10 mouse cellular contexts compared by ENCODE assay signal in genomic region chr19:9072157-9072530, GRCm38 (mm10). TPM values are rescaled to one million over a fixed set of nuclear protein-coding genes. Genes with fewer than 3 reads are reported as not detected.
DNase-seq lines count a peak whose midpoint lies in the region; ATAC-seq and TF ChIP-seq lines count a peak whose summit lies in the region.
"Had no signal": no experiment of that assay in that cellular context is flagged by ENCODE, and none has a peak within 500 bp of the region (broad histone marks: within the 10 kb centered on the region; RNA-seq: fewer than 3 reads in every experiment).

No protein-coding gene starts in this region.

- DNase-seq in heart, adult 18-20 months: no peak
- peak; percentile 66 for DNase-seq in 3T3-L1 (ENCODE audit: low read depth, low spot score)
- DNase-seq in ovary, postnatal 36 days (ENCODE audit: low spot score): no peak
- no peak for DNase-seq in frontal cortex, postnatal 14 days (ENCODE audit: low spot score in 2 of 2)

- peaks cover 39% of the 10 kb centered on the region for H3K4me1 ChIP-seq in heart, embryonic 16.5 days (ENCODE audit: control insufficient read depth, insufficient read depth, low read length)
- peaks cover 29% of the 10 kb centered on the region for H3K4me1 ChIP-seq in embryonic facial prominence, embryonic 13.5 days
- H3K4me1 ChIP-seq in intestine, postnatal 0 days (replicated peaks; ENCODE audit: control insufficient read depth, insufficient read depth, low read length): peaks cover 8% of the 10 kb centered on the region; the same call in 1 of the 2 replicates

- no peaks in the 10 kb centered on the region for H3K9me3 ChIP-seq in heart, embryonic 16.5 days (replicated peaks; ENCODE audit: control insufficient read depth, low read length)
- no peaks in the 10 kb centered on the region for H3K9me3 ChIP-seq in embryonic facial prominence, embryonic 13.5 days
- no peaks in the 10 kb centered on the region for H3K9me3 ChIP-seq in intestine, postnatal 0 days (ENCODE audit: control insufficient read depth)
- H3K9me3 ChIP-seq: liver, embryonic 15.5 days had no signal

- no peaks in the 10 kb centered on the region for H3K27me3 ChIP-seq in heart, embryonic 16.5 days (ENCODE audit: control insufficient read depth, insufficient read depth, low read length)
- no peaks in the 10 kb centered on the region for H3K27me3 ChIP-seq in embryonic facial prominence, embryonic 13.5 days
- no peaks in the 10 kb centered on the region for H3K27me3 ChIP-seq in intestine, postnatal 0 days (replicated peaks; ENCODE audit: control insufficient read depth, insufficient read depth, low read length)
- H3K27me3 ChIP-seq: liver, embryonic 15.5 days had no signal

- H3K9ac ChIP-seq in heart, embryonic 16.5 days (ENCODE audit: low read length): no peak overlapping the region
- no peak overlapping the region for H3K9ac ChIP-seq in embryonic facial prominence, embryonic 13.5 days
- no peak overlapping the region for H3K9ac ChIP-seq in intestine, postnatal 0 days (ENCODE audit: low read depth, low read length)
- H3K9ac ChIP-seq: liver, embryonic 15.5 days had no signal

- WGBS in heart, embryonic 16.5 days: 51% methylated on average over 2 of the region's 2 CpGs
- 78% methylated on average over 2 of the region's 2 CpGs for WGBS in embryonic facial prominence, embryonic 13.5 days
- WGBS in intestine, postnatal 0 days: 71% methylated on average over 2 of the region's 2 CpGs

- peak overlapping the region; percentile 85 for H3K27ac ChIP-seq in heart, embryonic 16.5 days (ENCODE audit: low read length)
- peak overlapping the region; percentile 89 for H3K27ac ChIP-seq in embryonic facial prominence, embryonic 13.5 days
- H3K27ac ChIP-seq in intestine, postnatal 0 days (ENCODE audit: low read depth, low read length): peak overlapping the region; percentile 11; the same call in 1 of the 2 replicates
- H3K27ac ChIP-seq: liver, embryonic 15.5 days had no signal

- ATAC-seq in heart, embryonic 16.5 days (replicated peaks; ENCODE audit: extremely low read depth, insufficient read depth, low FRiP score): no peak
- ATAC-seq in embryonic facial prominence, embryonic 13.5 days (ENCODE audit: insufficient number of reproducible peaks, insufficient read depth, low FRiP score, low TSS enrichment, low read depth): no peak
- no peak for ATAC-seq in intestine, postnatal 0 days

- no peak overlapping the region for H3K4me2 ChIP-seq in heart, embryonic 16.5 days (ENCODE audit: low read depth, low read length)
- peak overlapping the region; percentile 24; the same call in 1 of the 2 replicates for H3K4me2 ChIP-seq in embryonic facial prominence, embryonic 13.5 days
- H3K4me2 ChIP-seq in intestine, postnatal 0 days (replicated peaks; ENCODE audit: low read depth): no peak overlapping the region
- H3K4me2 ChIP-seq: liver, embryonic 15.5 days had no signal

- no peaks in the 10 kb centered on the region for H3K36me3 ChIP-seq in heart, embryonic 16.5 days (ENCODE audit: control insufficient read depth, insufficient read depth)
- no peaks in the 10 kb centered on the region for H3K36me3 ChIP-seq in embryonic facial prominence, embryonic 13.5 days
- H3K36me3 ChIP-seq in intestine, postnatal 0 days (ENCODE audit: control insufficient read depth, insufficient read depth): no peaks in the 10 kb centered on the region
- H3K36me3 ChIP-seq: liver, embryonic 15.5 days had no signal

- TF ChIP-seq CTCF in intestine, postnatal 0 days (IDR thresholded peaks at IDR 0.05; ENCODE audit: low read depth): no peak

- no peak overlapping the region for H3K4me3 ChIP-seq in heart, embryonic 16.5 days (ENCODE audit: low read length)
- no peak overlapping the region for H3K4me3 ChIP-seq in embryonic facial prominence, embryonic 13.5 days
- H3K4me3 ChIP-seq in intestine, postnatal 0 days (ENCODE audit: low read depth, low read length): no peak overlapping the region
- H3K4me3 ChIP-seq: liver, embryonic 15.5 days had no signal

RNA-seq across cellular contexts. Expression of gene Scgb1a1, which starts 15.6 kb away (rescaled TPM):
- polyA plus RNA-seq in heart, embryonic 16.5 days (2015; fragmentation: Nextera tagmentation; extraction: Ambion mirVana): 0.91 and 1.8 TPM in 2 replicates
- 10 to 100 TPM in 1 of 2 experiments, not detected in 1; 80.4 TPM for total RNA-seq in heart, adult 18-20 months (2021)
- polyA plus RNA-seq in embryonic facial prominence, embryonic 13.5 days (2015; fragmentation: Nextera tagmentation; extraction: Ambion mirVana): not detected in 2 replicates
- not detected in 2 replicates for polyA plus RNA-seq in intestine, postnatal 0 days (2015; fragmentation: Nextera tagmentation; extraction: Ambion mirVana)
- polyA plus RNA-seq: embryonic facial prominence, embryonic 11.5 days; liver, embryonic 15.5 days; midbrain, embryonic 16.5 days had no signal

Comparison
In these comparisons a context has a peak if more than half of its experiments do, and no peak if none do; other contexts are left out.
1. H3K27ac ChIP-seq: peak in every context shown above with its lines; median percentile 89 in embryonic facial prominence, embryonic 13.5 days; 85 in heart, embryonic 16.5 days; 11 in intestine, postnatal 0 days.